Mouse (Mus musculus): ENCODE data around the gene Cyp2e1. TPM values are rescaled to one million over a fixed set of nuclear protein-coding genes. Genes with fewer than 3 reads are reported as not detected.

Gene Cyp2e1
- polyA plus RNA-seq (2012): not detected in 2 replicates

DNA sequence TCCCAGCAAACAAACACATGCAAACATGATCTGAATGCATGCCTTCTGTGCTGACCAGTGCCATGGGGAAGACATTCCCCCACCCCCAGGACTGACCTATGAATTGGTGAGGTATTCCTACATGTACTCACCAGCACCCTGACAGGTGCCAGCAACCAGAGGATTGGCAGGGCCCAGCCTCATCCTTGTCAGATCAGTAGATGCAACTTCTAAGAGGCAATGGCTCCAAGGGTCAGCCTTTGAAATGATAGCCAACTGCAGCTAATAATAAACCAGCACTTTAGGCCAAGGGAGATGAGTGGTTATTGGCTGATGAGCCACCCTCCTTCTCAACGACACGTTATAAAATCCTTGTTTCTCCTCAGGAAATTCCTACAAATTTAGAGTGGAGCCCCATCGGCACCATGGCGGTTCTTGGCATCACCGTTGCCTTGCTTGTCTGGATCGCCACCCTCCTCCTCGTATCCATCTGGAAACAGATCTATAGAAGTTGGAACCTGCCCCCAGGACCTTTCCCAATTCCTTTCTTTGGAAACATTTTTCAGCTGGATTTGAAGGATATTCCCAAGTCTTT is at the start of gene Cyp2e1:
Gene Cyp2e1 (plus strand): TSS at position 293 of the 574 bp plus-strand sequence.

GRCm38 (mm10) chr7:140787406-140788052 is 24.0 kb downstream of the Cyp2e1 start, which contains the start of gene Syce1:
Gene Syce1 (minus strand): TSS chr7:140787852.

GRCm38 (mm10) chr7:140821653-140822329 is 58.3 kb downstream of the Cyp2e1 start, which contains the start of gene Zfp941:
Gene Zfp941 (minus strand): TSS chr7:140822178.

Other genes starting within 250 kb of the Cyp2e1 start
- not detected in 2 replicates for gene Olfr538, start 195.9 kb upstream of the Cyp2e1 start, polyA plus RNA-seq (2012)
- gene Olfr46, start 162.5 kb upstream of the Cyp2e1 start, polyA plus RNA-seq (2012): not detected in 2 replicates
- gene Olfr61, start 134.8 kb upstream of the Cyp2e1 start, polyA plus RNA-seq (2012): not detected in 2 replicates
- not detected in 2 replicates for gene Olfr53, start 117.3 kb upstream of the Cyp2e1 start, polyA plus RNA-seq (2012)
- not detected in 2 replicates for gene Olfr539, start 103.8 kb upstream of the Cyp2e1 start, polyA plus RNA-seq (2012)
- not detected in 2 replicates for gene Olfr45, start 81.8 kb upstream of the Cyp2e1 start, polyA plus RNA-seq (2012)
- gene Olfr541, start 66.5 kb upstream of the Cyp2e1 start, polyA plus RNA-seq (2012): not detected in 2 replicates
- 0.08 and 2.4 TPM in 2 replicates for gene Syce1, start 24.1 kb downstream of the Cyp2e1 start, polyA plus RNA-seq (2012)
- gene Zfp941, start 58.4 kb downstream of the Cyp2e1 start, polyA plus RNA-seq (2012): 0.04 TPM in 1 of 2 replicates, not detected in the other
- gene Urah, start 71.3 kb downstream of the Cyp2e1 start, polyA plus RNA-seq (2012): not detected in 2 replicates
- not detected in 2 replicates for gene Scgb1c1, start 81.8 kb downstream of the Cyp2e1 start, polyA plus RNA-seq (2012)
- gene Odf3, start 84.1 kb downstream of the Cyp2e1 start, polyA plus RNA-seq (2012): not detected in 2 replicates
- gene Gm45785, start 92.6 kb downstream of the Cyp2e1 start, polyA plus RNA-seq (2012): 3.4 and 3.5 TPM in 2 replicates
- gene Ric8a, start 93.2 kb downstream of the Cyp2e1 start, polyA plus RNA-seq (2012): 81.9 and 99.2 TPM in 2 replicates
- gene Bet1l, start 93.8 kb downstream of the Cyp2e1 start, polyA plus RNA-seq (2012): 12.2 and 15.3 TPM in 2 replicates
- 72.0 and 88.0 TPM in 2 replicates for gene Psmd13, start 118.2 kb downstream of the Cyp2e1 start, polyA plus RNA-seq (2012)
- gene Sirt3, start 118.6 kb downstream of the Cyp2e1 start, polyA plus RNA-seq (2012): 87.3 and 88.0 TPM in 2 replicates
- gene Cox8b, start 136.7 kb downstream of the Cyp2e1 start, polyA plus RNA-seq (2012): not detected in 2 replicates
- 0.11 and 0.89 TPM in 2 replicates for gene Nlrp6, start 157.2 kb downstream of the Cyp2e1 start, polyA plus RNA-seq (2012)
- gene Pgghg, start 177.7 kb downstream of the Cyp2e1 start, polyA plus RNA-seq (2012): 12.1 and 13.0 TPM in 2 replicates
- 0.30 and 0.40 TPM in 2 replicates for gene Ifitm5, start 186.6 kb downstream of the Cyp2e1 start, polyA plus RNA-seq (2012)
- not detected in 2 replicates for gene Gm45717, start 192.2 kb downstream of the Cyp2e1 start, polyA plus RNA-seq (2012)
- 395 and 470 TPM in 2 replicates for gene Ifitm2, start 192.2 kb downstream of the Cyp2e1 start, polyA plus RNA-seq (2012)
- 21.2 and 24.3 TPM in 2 replicates for gene Ifitm1, start 203.5 kb downstream of the Cyp2e1 start, polyA plus RNA-seq (2012)
- 34.6 and 44.1 TPM in 2 replicates for gene Ifitm3, start 247.0 kb downstream of the Cyp2e1 start, polyA plus RNA-seq (2012)

Data from megakaryocyte-erythroid progenitor cell, adult 5 weeks (primary cell).